In genomic region chr13:114362086-114362485, GRCm38 (mm10) we compare ENCODE assay signal across 36 mouse cellular contexts. TPM values are rescaled to one million over a fixed set of nuclear protein-coding genes. Genes with fewer than 3 reads are reported as not detected.
A peak's percentile ranks its signal among the peaks of the same experiment; 100 is the strongest.
DNase-seq lines count a peak whose midpoint lies in the region; ATAC-seq lines count a peak whose summit lies in the region.
"Had no signal": no experiment of that assay in that cellular context is flagged by ENCODE, and none has a peak within 500 bp of the region (broad histone marks: within the 10 kb centered on the region; RNA-seq: fewer than 3 reads in every experiment).

No protein-coding gene starts in this region.

- ATAC-seq in forebrain, embryonic 13.5 days = no peak
- ATAC-seq: activated CD4-positive, CD25-positive, alpha-beta regulatory T cell, adult 4 months; forebrain, embryonic 14.5 days; intestine, embryonic 16.5 days; lung, postnatal 0 days had no signal

- H3K4me2 ChIP-seq in forebrain, embryonic 13.5 days = no peak overlapping the region
- H3K4me2 ChIP-seq: embryonic facial prominence, embryonic 15.5 days; heart, embryonic 11.5 days; hindbrain, embryonic 13.5 days; limb, embryonic 15.5 days; liver, embryonic 13.5 days had no signal

- H3K9ac ChIP-seq in forebrain, embryonic 13.5 days = no peak overlapping the region
- H3K9ac ChIP-seq: embryonic facial prominence, embryonic 15.5 days; hindbrain, embryonic 13.5 days; limb, embryonic 15.5 days; liver, embryonic 13.5 days had no signal

- peak; percentile 12 for DNase-seq in gastrocnemius, adult 18-20 months (ENCODE audit: low spot score)
- no peak for DNase-seq in gastrocnemius, postnatal 25 days
- DNase-seq in Muller cell, postnatal 12 days (ENCODE audit: inconsistent ontology term) = peak; percentile 71
- DNase-seq in adrenal gland, postnatal 14 days = peak; percentile 35
- peak; percentile 12 for DNase-seq in skeletal muscle tissue, adult 2 months (ENCODE audit: low read depth, low spot score)
- DNase-seq in layer of hippocampus, adult 9-11 months = no peak
- DNase-seq: cerebellum, adult 18-20 months; cerebellum, postnatal 14 days; gastrocnemius, postnatal 10 days; heart, adult 18-20 months; heart, postnatal 36 days; kidney, adult 8-10 months; kidney, postnatal 4 days; layer of hippocampus, postnatal 36 days; liver, embryonic 13.5 days; lung, adult 18-20 months; lung, postnatal 4 days; midbrain, embryonic 14.5 days; retina, postnatal 1 day; right cerebral cortex, postnatal 14 days; spleen, adult 18-20 months; thymus, adult 18-20 months; thymus, postnatal 36 days had no signal

- H3K4me3 ChIP-seq in forebrain, embryonic 13.5 days = no peak overlapping the region
- H3K4me3 ChIP-seq: embryonic facial prominence, embryonic 10.5 days; embryonic facial prominence, embryonic 15.5 days; hindbrain, embryonic 13.5 days; limb, embryonic 10.5 days; limb, embryonic 15.5 days; liver, embryonic 13.5 days had no signal

- no peak overlapping the region for H3K27ac ChIP-seq in forebrain, embryonic 13.5 days
- H3K27ac ChIP-seq: embryonic facial prominence, embryonic 10.5 days; embryonic facial prominence, embryonic 15.5 days; hindbrain, embryonic 13.5 days; kidney, postnatal 0 days; limb, embryonic 10.5 days; limb, embryonic 15.5 days; liver, embryonic 13.5 days; stomach, postnatal 0 days had no signal

- H3K27me3 ChIP-seq in forebrain, embryonic 13.5 days = no peaks in the 10 kb centered on the region
- H3K27me3 ChIP-seq: embryonic facial prominence, embryonic 15.5 days; hindbrain, embryonic 13.5 days; limb, embryonic 15.5 days; liver, embryonic 13.5 days had no signal

- no peaks in the 10 kb centered on the region for H3K9me3 ChIP-seq in forebrain, embryonic 13.5 days (replicated peaks)
- H3K9me3 ChIP-seq: embryonic facial prominence, embryonic 10.5 days; embryonic facial prominence, embryonic 15.5 days; hindbrain, embryonic 13.5 days; limb, embryonic 10.5 days; limb, embryonic 15.5 days; liver, embryonic 13.5 days had no signal

- 83% methylated on average over 3 of the region's 3 CpGs for WGBS in forebrain, embryonic 13.5 days

- 0 out of 2 replicates have a peak, but pooled peaks cover 4% of the 10 kb centered on the region for H3K36me3 ChIP-seq in forebrain, embryonic 13.5 days (ENCODE audit: poor library complexity, severe bottlenecking)
- H3K36me3 ChIP-seq: embryonic facial prominence, embryonic 15.5 days; hindbrain, embryonic 13.5 days; limb, embryonic 15.5 days; liver, embryonic 13.5 days had no signal

- H3K4me1 ChIP-seq in forebrain, embryonic 13.5 days = 0 out of 2 replicates have a peak, but pooled peaks cover 3% of the 10 kb centered on the region
- H3K4me1 ChIP-seq: embryonic facial prominence, embryonic 10.5 days; embryonic facial prominence, embryonic 15.5 days; hindbrain, embryonic 13.5 days; limb, embryonic 10.5 days; limb, embryonic 15.5 days; liver, embryonic 13.5 days had no signal

RNA-seq across cellular contexts. Expression of gene Ndufs4, which starts 26.0 kb away (rescaled TPM):
- total RNA-seq in gastrocnemius, adult 18-20 months (2021) = 100 to 1,000 TPM; 313 to 352 TPM
- total RNA-seq in gastrocnemius, postnatal 25 days (2021) = 100 to 1,000 TPM; 347 to 361 TPM
- total RNA-seq in adrenal gland, postnatal 14 days (2021) = 345 and 369 TPM in 2 replicates
- polyA plus RNA-seq in forebrain, embryonic 13.5 days (2015; fragmentation: Nextera tagmentation; extraction: Ambion mirVana) = 358 and 368 TPM in 2 replicates

Comparison
In these comparisons a context has a peak if more than half of its experiments do, and no peak if none do; other contexts are left out.
1. DNase-seq: peak in gastrocnemius, adult 18-20 months (single experiment), Muller cell, postnatal 12 days (single experiment), adrenal gland, postnatal 14 days (single experiment) and skeletal muscle tissue, adult 2 months (single experiment); none in gastrocnemius, postnatal 25 days (single experiment) and layer of hippocampus, adult 9-11 months (single experiment).